Mouse (Mus musculus) megakaryocyte, embryonic 14.5 days (primary cell): ENCODE results near the gene Sfrp2.

Experiments used
- FLI1 ChIP-seq: IDR thresholded peaks from 2 replicates; pipeline ENCODE4 v1.6.1; 2012; ENCODE audit warnings: low read length, inconsistent platforms, mixed read lengths
- GATA1 ChIP-seq: IDR thresholded peaks from 3 replicates; pipeline ENCODE4 v1.6.1; 2012; ENCODE audit warnings: mixed read lengths, low read length, inconsistent platforms, borderline replicate concordance

- TF ChIP-seq FLI1 (no peak), GATA1 (no peak)
These were observed 21.7 kb downstream of the Sfrp2 start for GRCm38 (mm10) chr3:83787776-83788305.
